Mouse (Mus musculus): ENCODE measurements at regions not wholly inside any gene's neighbourhood (a gene's known extent, or its start where the extent isn't known, plus 50 kb on each side); places are given as distances from the start of the nearest gene placed in this dataset.
A peak's percentile ranks its signal among the peaks of the same experiment; 100 is the strongest.

GRCm38 (mm10) chr2:28301313-28301712 lies 108.5 kb downstream of the Olfm1 start:
- H3K4me1 ChIP-seq (ENCODE audit: insufficient read depth) = no peaks in the 10 kb centered on the region
- no peak for TF ChIP-seq CTCF (IDR thresholded peaks at IDR 0.05; ENCODE audit: low read depth)
- WGBS = 57% methylated on average over 4 of the region's 4 CpGs

GRCm38 (mm10) chr2:28303936-28304335 lies 111.1 kb downstream of the Olfm1 start:
- no peak overlapping the region for H3K9ac ChIP-seq
- DNase-seq (no peak), ATAC-seq (ENCODE audit: insufficient read depth) (no peak)
- no peak overlapping the region for H3K4me3 ChIP-seq (ENCODE audit: low read depth, low read length)
- no peaks in the 10 kb centered on the region for H3K9me3 ChIP-seq (ENCODE audit: low read depth, low read length)
- no peaks in the 10 kb centered on the region for H3K4me1 ChIP-seq (ENCODE audit: insufficient read depth)
- TF ChIP-seq CTCF (IDR thresholded peaks at IDR 0.05; ENCODE audit: low read depth) = no peak
- H3K36me3 ChIP-seq (ENCODE audit: insufficient read depth) = no peaks in the 10 kb centered on the region
- no peaks in the 10 kb centered on the region for H3K27me3 ChIP-seq (ENCODE audit: insufficient read depth, low read length)
- no peak overlapping the region for H3K27ac ChIP-seq (ENCODE audit: low read depth)
- no peak overlapping the region for H3K4me2 ChIP-seq
- 72% methylated on average over 5 of the region's 5 CpGs for WGBS

More at GRCm38 (mm10) chr2:28301313-28301712, 108.5 kb downstream of the Olfm1 start:
- Histone ChIP-seq H3K4me2 (no peak overlapping the region), H3K27ac (ENCODE audit: low read depth) (no peak overlapping the region), H3K27me3 (ENCODE audit: insufficient read depth, low read length) (no peaks in the 10 kb centered on the region), H3K36me3 (ENCODE audit: insufficient read depth) (no peaks in the 10 kb centered on the region), H3K9ac (no peak overlapping the region), H3K9me3 (ENCODE audit: low read depth, low read length) (no peaks in the 10 kb centered on the region), H3K4me3 (ENCODE audit: low read depth, low read length) (no peak overlapping the region)
- DNase-seq (no peak), ATAC-seq (ENCODE audit: insufficient read depth) (no peak)

- no peak overlapping the region for H3K4me3 ChIP-seq (ENCODE audit: low read depth, low read length)
- ATAC-seq (ENCODE audit: insufficient read depth) (no peak), DNase-seq (peak; percentile 74)
- no peaks in the 10 kb centered on the region for H3K4me1 ChIP-seq (ENCODE audit: insufficient read depth)
- H3K27ac ChIP-seq (ENCODE audit: low read depth) = no peak overlapping the region
- no peaks in the 10 kb centered on the region for H3K9me3 ChIP-seq (ENCODE audit: low read depth, low read length)
- H3K4me2 ChIP-seq = no peak overlapping the region
- TF ChIP-seq CTCF (IDR thresholded peaks at IDR 0.05; ENCODE audit: low read depth) = peak; percentile 84
- no peaks in the 10 kb centered on the region for H3K27me3 ChIP-seq (ENCODE audit: insufficient read depth, low read length)
- H3K9ac ChIP-seq = no peak overlapping the region
- H3K36me3 ChIP-seq (ENCODE audit: insufficient read depth) = no peaks in the 10 kb centered on the region
- WGBS = 4% methylated on average over 3 of the region's 3 CpGs
Measured at GRCm38 (mm10) chr2:28304712-28305111, 111.9 kb downstream of the Olfm1 start.

GRCm38 (mm10) chr2:28309122-28309521 lies 116.3 kb downstream of the Olfm1 start:
- Histone ChIP-seq H3K27ac (ENCODE audit: low read depth) (no peak overlapping the region), H3K4me2 (no peak overlapping the region), H3K36me3 (ENCODE audit: insufficient read depth) (no peaks in the 10 kb centered on the region), H3K4me1 (ENCODE audit: insufficient read depth) (no peaks in the 10 kb centered on the region), H3K9ac (no peak overlapping the region), H3K27me3 (ENCODE audit: insufficient read depth, low read length) (no peaks in the 10 kb centered on the region), H3K4me3 (ENCODE audit: low read depth, low read length) (no peak overlapping the region), H3K9me3 (ENCODE audit: low read depth, low read length) (no peaks in the 10 kb centered on the region)
- 86% methylated on average over 5 of the region's 5 CpGs for WGBS
- ATAC-seq (ENCODE audit: insufficient read depth) (no peak), DNase-seq (no peak)
- no peak for TF ChIP-seq CTCF (IDR thresholded peaks at IDR 0.05; ENCODE audit: low read depth)

GRCm38 (mm10) chr2:28312212-28312611 lies 119.4 kb downstream of the Olfm1 start:
- no peak for ATAC-seq (ENCODE audit: insufficient read depth)

GRCm38 (mm10) chr2:28325502-28325901 lies 121.1 kb upstream of the Ppp1r26 start:
- DNase-seq (no peak), ATAC-seq (ENCODE audit: insufficient read depth) (no peak)
- Histone ChIP-seq H3K4me3 (ENCODE audit: low read depth, low read length) (no peak overlapping the region), H3K4me2 (no peak overlapping the region), H3K27ac (ENCODE audit: low read depth) (no peak overlapping the region), H3K9ac (no peak overlapping the region), H3K4me1 (ENCODE audit: insufficient read depth) (no peaks in the 10 kb centered on the region), H3K27me3 (ENCODE audit: insufficient read depth, low read length) (no peaks in the 10 kb centered on the region), H3K36me3 (ENCODE audit: insufficient read depth) (no peaks in the 10 kb centered on the region), H3K9me3 (ENCODE audit: low read depth, low read length) (no peaks in the 10 kb centered on the region)
- no peak for TF ChIP-seq CTCF (IDR thresholded peaks at IDR 0.05; ENCODE audit: low read depth)
- 51% methylated on average over 11 of the region's 11 CpGs for WGBS

More at GRCm38 (mm10) chr2:28312212-28312611, 119.4 kb downstream of the Olfm1 start:
- H3K27me3 ChIP-seq (ENCODE audit: insufficient read depth, low read length) = no peaks in the 10 kb centered on the region
- TF ChIP-seq CTCF (IDR thresholded peaks at IDR 0.05; ENCODE audit: low read depth) = no peak
- H3K4me1 ChIP-seq (ENCODE audit: insufficient read depth) = no peaks in the 10 kb centered on the region
- no peak overlapping the region for H3K4me2 ChIP-seq
- no peaks in the 10 kb centered on the region for H3K36me3 ChIP-seq (ENCODE audit: insufficient read depth)
- no peak overlapping the region for H3K4me3 ChIP-seq (ENCODE audit: low read depth, low read length)
- no peak overlapping the region for H3K27ac ChIP-seq (ENCODE audit: low read depth)
- no peak for DNase-seq
- H3K9ac ChIP-seq = no peak overlapping the region
- no peaks in the 10 kb centered on the region for H3K9me3 ChIP-seq (ENCODE audit: low read depth, low read length)
- 75% methylated on average over 6 of the region's 6 CpGs for WGBS

- ATAC-seq (ENCODE audit: insufficient read depth) = no peak
- H3K27ac ChIP-seq (ENCODE audit: low read depth) = no peak overlapping the region
- H3K9me3 ChIP-seq (ENCODE audit: low read depth, low read length) = no peaks in the 10 kb centered on the region
- TF ChIP-seq CTCF (IDR thresholded peaks at IDR 0.05; ENCODE audit: low read depth) = no peak
- H3K4me3 ChIP-seq (ENCODE audit: low read depth, low read length) = no peak overlapping the region
- H3K9ac ChIP-seq = no peak overlapping the region
- no peaks in the 10 kb centered on the region for H3K36me3 ChIP-seq (ENCODE audit: insufficient read depth)
- no peak overlapping the region for H3K4me2 ChIP-seq
- no peak for DNase-seq
- 48% methylated on average over 6 of the region's 6 CpGs for WGBS
- H3K4me1 ChIP-seq (ENCODE audit: insufficient read depth) = no peaks in the 10 kb centered on the region
- no peaks in the 10 kb centered on the region for H3K27me3 ChIP-seq (ENCODE audit: insufficient read depth, low read length)
Measured at GRCm38 (mm10) chr2:28326056-28326455, 120.5 kb upstream of the Ppp1r26 start.

- H3K4me3 ChIP-seq (ENCODE audit: low read depth, low read length) = no peak overlapping the region
- H3K36me3 ChIP-seq (ENCODE audit: insufficient read depth) = no peaks in the 10 kb centered on the region
- no peaks in the 10 kb centered on the region for H3K4me1 ChIP-seq (ENCODE audit: insufficient read depth)
- H3K9ac ChIP-seq = no peak overlapping the region
- 79% methylated on average over 3 of the region's 3 CpGs for WGBS
- no peaks in the 10 kb centered on the region for H3K27me3 ChIP-seq (ENCODE audit: insufficient read depth, low read length)
- no peak overlapping the region for H3K4me2 ChIP-seq
- no peak for TF ChIP-seq CTCF (IDR thresholded peaks at IDR 0.05; ENCODE audit: low read depth)
- DNase-seq (no peak), ATAC-seq (ENCODE audit: insufficient read depth) (no peak)
- no peak overlapping the region for H3K27ac ChIP-seq (ENCODE audit: low read depth)
- H3K9me3 ChIP-seq (ENCODE audit: low read depth, low read length) = no peaks in the 10 kb centered on the region
Measured at GRCm38 (mm10) chr2:28326682-28327081, 119.9 kb upstream of the Ppp1r26 start.
